Mouse (Mus musculus) ES-Bruce4 (cell line): ENCODE measurements around the gene Gm14214. TPM values are rescaled to one million over a fixed set of nuclear protein-coding genes. Genes with fewer than 3 reads are reported as not detected.

Source experiments
- H3K27ac ChIP-seq: 2 replicates; pipeline ENCODE4 v1.5.1; 2012; ENCODE audit warnings: low read length, inconsistent platforms; ENCODE audit not compliant: insufficient read depth
- H3K27me3 ChIP-seq: 2 replicates; pipeline ENCODE4 v1.6.1; 2012; ENCODE audit warnings: mild to moderate bottlenecking, low read length, inconsistent platforms; ENCODE audit not compliant: control insufficient read depth, poor library complexity, insufficient read depth, severe bottlenecking
- H3K36me3 ChIP-seq: 2 replicates; pipeline ENCODE4 v1.6.1; 2012; ENCODE audit warnings: inconsistent platforms, mild to moderate bottlenecking, low read length, moderate library complexity; ENCODE audit not compliant: control insufficient read depth, poor library complexity, insufficient read depth, severe bottlenecking
- H3K4me1 ChIP-seq: one replicate; pipeline ENCODE4 v1.8.1; 2011; ENCODE audit warnings: low read length; ENCODE audit not compliant: control insufficient read depth, insufficient read depth
- H3K4me3 ChIP-seq: 2 replicates; pipeline ENCODE4 v1.5.1; 2011; ENCODE audit warnings: low read depth, mild to moderate bottlenecking, low read length
- H3K9ac ChIP-seq: 2 replicates; pipeline ENCODE4 v1.6.1; 2012; ENCODE audit warnings: low read depth, mild to moderate bottlenecking, inconsistent platforms; ENCODE audit not compliant: poor library complexity, severe bottlenecking
- H3K9me3 ChIP-seq: replicated peaks from 2 replicates; pipeline ENCODE4 v1.6.1; 2012; ENCODE audit warnings: mild to moderate bottlenecking, low read length, inconsistent platforms; ENCODE audit not compliant: control insufficient read depth, poor library complexity, insufficient read depth, severe bottlenecking
- CTCF ChIP-seq: IDR thresholded peaks from one replicate; pipeline ENCODE4 v1.8.1; 2011; ENCODE audit warnings: low read depth, low read length
- EP300 ChIP-seq: IDR thresholded peaks from 2 replicates; pipeline ENCODE4 v1.6.1; 2011; ENCODE audit warnings: low read depth, low read length; ENCODE audit not compliant: insufficient read depth
- POLR2A ChIP-seq: IDR thresholded peaks from one replicate; pipeline ENCODE4 v1.8.1; 2011; ENCODE audit warnings: low read length; ENCODE audit not compliant: insufficient read depth
- polyA plus RNA-seq: library from polyadenylated mRNA; stranded (reverse); fragments of >200 nt; gene quantifications from 2 replicates; pipeline ENCODE4 v1.2.4, GENCODE M21; 2011; ENCODE audit warnings: low read depth; ENCODE audit not compliant: missing spikeins, insufficient read depth, insufficient read length

Gm14214 gene
- polyA plus RNA-seq, 1 experiment, result 1.2 TPM

DNA sequence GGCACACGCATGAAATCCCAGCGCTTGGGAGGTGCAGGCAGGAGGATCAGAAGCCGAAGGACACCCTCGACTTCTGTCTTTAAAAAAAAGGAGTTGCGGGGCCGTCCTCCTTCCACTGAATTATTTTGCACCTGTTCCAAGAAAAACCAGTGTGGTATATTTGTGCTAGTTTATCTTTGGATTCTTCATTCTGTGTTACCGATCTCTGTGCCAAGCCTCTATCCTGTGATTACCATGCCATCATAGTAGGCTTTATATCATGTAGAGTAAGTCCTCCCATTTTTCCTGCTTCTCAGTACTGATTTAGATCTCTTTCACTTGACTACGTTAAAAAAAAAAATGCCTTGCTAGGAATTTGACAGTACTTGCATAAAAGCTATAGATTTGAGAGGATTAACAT is 1.8 kb upstream of the Gm14214 start:
- H3K27ac ChIP-seq, result no peak overlapping the region
- no peak for TF ChIP-seq POLR2A
- no peak for TF ChIP-seq EP300
- TF ChIP-seq CTCF, result no peak
- no peaks in the 10 kb centered on the region for H3K36me3 ChIP-seq
- no peak overlapping the region for H3K9ac ChIP-seq
- H3K9me3 ChIP-seq, result no peaks in the 10 kb centered on the region
- H3K27me3 ChIP-seq, result no peaks in the 10 kb centered on the region
- H3K4me3 ChIP-seq, result no peak overlapping the region
- no peaks in the 10 kb centered on the region for H3K4me1 ChIP-seq

DNA sequence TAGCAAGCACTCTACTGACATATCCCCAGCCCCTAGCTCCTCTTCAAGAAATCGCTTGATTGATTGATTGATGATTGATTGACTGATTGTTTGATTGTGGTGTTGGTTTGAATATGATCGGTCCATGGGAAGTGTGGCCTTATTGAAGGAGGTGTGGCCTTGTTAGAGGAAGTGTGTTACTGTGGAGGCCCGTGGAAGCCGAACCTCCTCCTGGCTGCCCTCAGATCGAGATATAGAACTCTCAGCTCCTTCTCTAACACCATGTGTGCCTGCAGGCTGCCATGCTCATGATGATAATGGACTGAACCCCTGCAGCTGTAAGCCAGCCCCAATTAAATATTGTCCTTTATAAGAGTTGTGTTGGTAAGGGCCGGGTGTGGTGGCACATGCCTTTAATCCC is 2.8 kb downstream of the Gm14214 start:
- H3K27ac ChIP-seq, result no peak overlapping the region
- H3K4me3 ChIP-seq, result no peak overlapping the region
- H3K4me1 ChIP-seq, result no peaks in the 10 kb centered on the region
- H3K27me3 ChIP-seq, result no peaks in the 10 kb centered on the region
- H3K9me3 ChIP-seq, result no peaks in the 10 kb centered on the region
- no peaks in the 10 kb centered on the region for H3K36me3 ChIP-seq
- H3K9ac ChIP-seq, result no peak overlapping the region
- TF ChIP-seq EP300, result no peak
- no peak for TF ChIP-seq CTCF
- TF ChIP-seq POLR2A, result no peak

GRCm38 (mm10) chr2:154765554-154766008 is 4.2 kb downstream of the Gm14214 start:
- Histone ChIP-seq H3K4me3 (no peak overlapping the region), H3K36me3 (no peaks in the 10 kb centered on the region), H3K27ac (no peak overlapping the region), H3K27me3 (no peaks in the 10 kb centered on the region), H3K4me1 (no peaks in the 10 kb centered on the region), H3K9ac (no peak overlapping the region), H3K9me3 (no peaks in the 10 kb centered on the region; the same call in 1 of the 2 replicates)
- TF ChIP-seq EP300 (no peak), CTCF (no peak), POLR2A (no peak)

- Histone ChIP-seq H3K4me3 (no peak overlapping the region), H3K36me3 (no peaks in the 10 kb centered on the region), H3K27ac (no peak overlapping the region), H3K9me3 (peaks cover 3% of the 10 kb centered on the region; the same call in 1 of the 2 replicates), H3K27me3 (no peaks in the 10 kb centered on the region), H3K4me1 (no peaks in the 10 kb centered on the region), H3K9ac (no peak overlapping the region)
- no peak for TF ChIP-seq POLR2A
- peak; percentile 34 for TF ChIP-seq CTCF
- TF ChIP-seq EP300, result no peak
These were observed 4.9 kb downstream of the Gm14214 start for GRCm38 (mm10) chr2:154764828-154765497.

GRCm38 (mm10) chr2:154763226-154763625 is 6.6 kb downstream of the Gm14214 start:
- no peak overlapping the region for H3K9ac ChIP-seq
- TF ChIP-seq EP300 (no peak), POLR2A (no peak), CTCF (no peak)
- no peak overlapping the region for H3K27ac ChIP-seq
- H3K36me3 ChIP-seq, result no peaks in the 10 kb centered on the region
- no peaks in the 10 kb centered on the region for H3K27me3 ChIP-seq
- no peak overlapping the region for H3K4me3 ChIP-seq
- peaks cover 3% of the 10 kb centered on the region; the same call in 1 of the 2 replicates for H3K9me3 ChIP-seq
- no peaks in the 10 kb centered on the region for H3K4me1 ChIP-seq

DNA sequence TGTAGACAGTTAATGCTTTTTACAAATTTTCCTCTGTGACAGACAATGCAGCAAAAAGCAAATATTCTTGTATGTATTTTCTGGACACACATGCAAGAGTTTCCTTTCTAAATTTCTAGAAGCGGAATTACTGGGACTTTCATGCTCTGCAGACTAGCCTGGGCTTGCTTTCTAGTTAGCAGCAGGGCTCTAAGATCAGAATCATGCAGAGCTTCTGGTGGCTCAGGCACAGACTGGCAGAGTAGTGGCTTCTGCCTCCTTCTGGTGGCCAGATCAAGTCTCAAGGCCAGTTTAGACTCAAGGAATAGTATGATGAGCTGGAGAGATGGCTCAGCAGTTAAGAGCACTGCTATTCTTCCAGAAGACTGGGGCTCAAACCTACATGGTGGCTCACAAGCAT is 11.4 kb downstream of the Gm14214 start:
- TF ChIP-seq POLR2A (no peak), CTCF (no peak), EP300 (no peak)
- no peak overlapping the region for H3K27ac ChIP-seq
- no peak overlapping the region for H3K9ac ChIP-seq
- H3K4me3 ChIP-seq, result no peak overlapping the region
- peaks cover 3% of the 10 kb centered on the region; the same call in 1 of the 2 replicates for H3K9me3 ChIP-seq
- H3K36me3 ChIP-seq, result no peaks in the 10 kb centered on the region
- no peaks in the 10 kb centered on the region for H3K4me1 ChIP-seq
- no peaks in the 10 kb centered on the region for H3K27me3 ChIP-seq
